Mouse (Mus musculus) liver, postnatal 0 days (tissue): ENCODE data around the gene Ift88. TPM values are rescaled to one million over a fixed set of nuclear protein-coding genes. Genes with fewer than 3 reads are reported as not detected.

ENCODE experiments used
- ATAC-seq: fragments of 200-750 bp; cut with Nextera tagmentation; 2 replicates; pipeline ENCODE4 v1.8.0; 2017; ENCODE audit warnings: mild to moderate bottlenecking, moderate library complexity
- DNase-seq: peaks from one replicate; pipeline ENCODE4 v3.0.0-alpha.2; 2016
- H3K27ac ChIP-seq: fragments of 300-500 bp; sonication (generic); 2 replicates; pipeline ENCODE4 v1.5.1; 2014; ENCODE audit warnings: antibody characterized with exemption, moderate library complexity, mild to moderate bottlenecking, low read depth
- H3K27me3 ChIP-seq: fragments of 300-500 bp; sonication (generic); 2 replicates; pipeline ENCODE4 v1.6.1; 2014; ENCODE audit warnings: low read length, control low read depth, mixed read lengths; ENCODE audit not compliant: insufficient read depth
- H3K36me3 ChIP-seq: fragments of 300-500 bp; sonication (generic); replicated peaks from 2 replicates; pipeline ENCODE4 v1.6.1; 2014; ENCODE audit warnings: mild to moderate bottlenecking, control low read depth, low read length, moderate library complexity, mixed read lengths; ENCODE audit not compliant: insufficient read depth
- H3K4me1 ChIP-seq: fragments of 300-500 bp; sonication (generic); 2 replicates; pipeline ENCODE4 v1.6.1; 2014; ENCODE audit warnings: antibody characterized with exemption, mild to moderate bottlenecking, control low read depth; ENCODE audit not compliant: insufficient read depth
- H3K4me2 ChIP-seq: fragments of 300-500 bp; sonication (generic); 2 replicates; pipeline ENCODE4 v1.6.1; 2014; ENCODE audit warnings: low read depth, mild to moderate bottlenecking, low read length, moderate library complexity, mixed read lengths
- H3K4me3 ChIP-seq: fragments of 300-500 bp; sonication (generic); 2 replicates; pipeline ENCODE4 v1.5.1; 2014; ENCODE audit warnings: low read depth, low read length
- H3K9ac ChIP-seq: fragments of 300-500 bp; sonication (generic); replicated peaks from 2 replicates; pipeline ENCODE4 v1.6.1; 2014; ENCODE audit warnings: mild to moderate bottlenecking, moderate library complexity
- H3K9me3 ChIP-seq: fragments of 300-500 bp; sonication (generic); 2 replicates; pipeline ENCODE4 v1.6.1; 2016; ENCODE audit warnings: mild to moderate bottlenecking, control low read depth, low read length, mixed read lengths
- CTCF ChIP-seq: sonication (generic); IDR thresholded peaks from 2 replicates; pipeline ENCODE4 v1.5.1; 2016; ENCODE audit warnings: antibody characterized with exemption, low read depth
- EP300 ChIP-seq: IDR thresholded peaks from 2 replicates; pipeline ENCODE4 v1.6.1; 2016; ENCODE audit warnings: antibody characterized with exemption, low read depth, mild to moderate bottlenecking
- WGBS: fragments of 180-500 bp; shearing (Covaris S2); extraction: QIAGEN DNeasy Blood & Tissue Kit; methylation state at CpG from one replicate; pipeline ENCODE4 v1.1.7; 2014; ENCODE audit not compliant: insufficient replicate concordance; 5-methylcytosine and 5-hydroxymethylcytosine counted together
- polyA plus RNA-seq: library from polyadenylated mRNA; unstranded; fragments of >200 nt; fragmentation: Nextera tagmentation; extraction: Ambion mirVana; gene quantifications from 2 replicates; pipeline ENCODE4 v1.2.1, GENCODE M21; 2015

Ift88 gene
- 1.2 and 2.4 TPM in 2 replicates for polyA plus RNA-seq

DNA sequence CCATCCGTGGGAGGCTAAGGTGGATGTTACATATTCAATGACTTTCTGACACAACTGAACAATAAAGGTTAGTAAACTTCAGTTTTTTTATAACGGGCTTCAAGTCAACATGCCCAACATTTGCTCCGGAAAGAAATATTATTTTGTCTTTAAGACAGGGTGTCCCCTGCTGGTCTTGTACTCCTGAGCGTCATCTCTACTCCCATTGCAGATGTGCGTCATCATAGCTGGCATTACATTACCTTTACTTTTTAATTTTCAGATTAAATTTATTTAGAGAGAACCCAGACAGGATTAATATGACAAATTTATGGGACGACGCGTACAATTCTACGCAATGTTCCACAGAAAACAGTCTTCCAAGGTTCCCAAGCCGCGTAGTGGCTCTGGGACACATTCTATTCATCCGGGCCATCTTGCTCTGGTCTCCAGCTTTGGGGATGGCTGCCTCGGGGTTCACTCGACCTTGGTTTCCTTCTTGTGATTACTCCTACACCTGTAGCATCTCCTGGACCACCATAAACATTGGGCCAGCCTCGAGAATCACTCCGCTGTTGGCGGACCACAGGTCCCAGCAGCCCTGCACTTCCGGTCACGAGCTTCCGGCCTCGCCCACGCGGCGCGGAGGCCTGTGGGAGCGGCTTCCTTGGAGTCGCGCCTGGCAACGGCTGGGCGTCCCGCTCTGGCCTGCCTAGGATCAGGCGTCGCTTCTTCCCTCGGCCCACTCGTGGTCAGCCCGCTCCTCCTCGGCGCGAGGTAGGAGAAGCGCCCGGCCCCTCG, at the start of gene Ift88:
TSS of gene Ift88 (plus strand) at position 631 of the 780 bp plus-strand sequence.
- no peaks in the 10 kb centered on the region for H3K9me3 ChIP-seq
- ATAC-seq (peak; percentile 100), DNase-seq (peak; percentile 93)
- no peak; the same call in 1 of the 2 replicates for TF ChIP-seq EP300
- TF ChIP-seq CTCF = no peak; the same call in 1 of the 2 replicates
- H3K4me2 ChIP-seq = peak within 1 kb of the TSS; percentile 97
- no peaks in the 10 kb centered on the region for H3K27me3 ChIP-seq
- H3K36me3 ChIP-seq = no peaks in the 10 kb centered on the region
- peak within 1 kb of the TSS; percentile 34; the same call in 1 of the 2 replicates for H3K27ac ChIP-seq
- peak within 1 kb of the TSS; percentile 80 for H3K9ac ChIP-seq
- peaks cover 6% of the 10 kb centered on the region; the same call in 1 of the 2 replicates for H3K4me1 ChIP-seq
- 5% methylated on average over 42 of the region's 42 CpGs for WGBS
- H3K4me3 ChIP-seq = peak within 1 kb of the TSS; percentile 70

DNA sequence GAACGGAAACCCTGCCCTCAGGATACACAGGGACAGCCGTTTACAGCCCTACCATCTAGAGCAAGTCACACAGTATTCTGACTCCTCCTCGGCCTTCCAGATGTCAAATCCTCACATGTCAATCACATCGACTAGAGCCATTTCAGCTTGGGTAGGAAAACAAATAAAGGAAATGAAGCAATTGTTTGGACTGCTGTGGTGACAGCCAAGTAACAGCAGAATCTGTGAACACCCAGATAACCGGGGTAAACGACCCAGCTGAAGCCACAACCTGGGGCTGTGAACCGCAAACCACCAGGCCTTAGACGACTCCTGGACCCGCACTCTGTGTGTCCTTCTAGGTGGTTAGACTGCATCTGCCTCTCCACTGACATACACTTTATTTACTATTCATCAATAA, 48.7 kb upstream of the Ift88 start:
- H3K27ac ChIP-seq = no peak overlapping the region
- peak; percentile 23 for DNase-seq
- no peaks in the 10 kb centered on the region for H3K27me3 ChIP-seq
- H3K4me2 ChIP-seq = no peak overlapping the region
- no peak for TF ChIP-seq CTCF
- 0 out of 2 replicates have a peak, but pooled peaks have one; percentile 4 for TF ChIP-seq EP300
- ATAC-seq = peak; percentile 76
- 35% methylated on average over 9 of the region's 9 CpGs for WGBS
- H3K4me1 ChIP-seq = peaks cover 5% of the 10 kb centered on the region; the same call in 1 of the 2 replicates
- no peak overlapping the region for H3K4me3 ChIP-seq
- no peaks in the 10 kb centered on the region for H3K9me3 ChIP-seq
- no peaks in the 10 kb centered on the region for H3K36me3 ChIP-seq
- H3K9ac ChIP-seq = no peak overlapping the region

DNA sequence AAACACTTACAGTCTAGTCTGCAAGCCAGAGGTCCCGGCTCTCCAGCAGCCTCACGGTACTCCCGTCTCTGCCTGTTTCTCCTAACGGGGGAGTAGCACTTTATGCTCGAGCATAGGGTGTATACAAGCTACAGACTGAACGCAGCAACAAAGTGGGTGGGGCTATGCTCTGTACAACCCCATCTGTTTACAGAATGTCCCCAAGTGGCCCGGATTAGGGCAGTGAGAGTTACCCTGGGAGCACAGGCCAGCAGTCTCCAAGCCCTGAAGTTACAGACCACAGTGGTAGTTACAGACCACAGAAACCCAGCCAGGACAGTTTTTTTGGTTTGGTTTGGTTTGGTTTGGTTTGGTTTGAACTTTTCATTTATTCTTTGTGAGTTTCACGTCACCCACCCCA, 47.8 kb upstream of the Ift88 start:
- no peak overlapping the region for H3K4me2 ChIP-seq
- peaks cover 5% of the 10 kb centered on the region; the same call in 1 of the 2 replicates for H3K4me1 ChIP-seq
- DNase-seq (no peak), ATAC-seq (no peak)
- no peak overlapping the region for H3K9ac ChIP-seq
- no peaks in the 10 kb centered on the region for H3K9me3 ChIP-seq
- no peak overlapping the region for H3K27ac ChIP-seq
- no peaks in the 10 kb centered on the region for H3K27me3 ChIP-seq
- WGBS = 66% methylated on average over 8 of the region's 8 CpGs
- H3K36me3 ChIP-seq = no peaks in the 10 kb centered on the region
- no peak overlapping the region for H3K4me3 ChIP-seq
- no peak for TF ChIP-seq CTCF
- TF ChIP-seq EP300 = no peak

DNA sequence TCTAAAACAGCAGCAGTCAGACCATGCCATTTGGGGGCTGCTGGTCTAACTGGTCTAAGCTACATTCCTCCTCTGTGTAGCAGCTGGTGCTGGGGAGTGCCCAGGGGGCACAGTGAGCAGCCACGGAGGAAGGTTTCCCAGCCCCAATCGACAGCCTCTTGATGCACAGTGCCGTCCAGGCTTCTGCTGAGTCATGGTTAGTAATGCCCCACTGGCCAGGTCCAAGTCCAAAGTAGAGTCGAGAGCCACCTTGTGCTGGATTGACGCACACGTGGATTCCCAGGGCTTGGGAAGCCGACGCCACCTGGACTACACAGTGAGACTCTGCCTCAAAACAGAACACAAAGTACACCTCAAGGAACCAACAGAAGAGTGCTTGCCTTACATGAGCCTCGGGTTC, 46.9 kb upstream of the Ift88 start:
- peaks cover 5% of the 10 kb centered on the region; the same call in 1 of the 2 replicates for H3K4me1 ChIP-seq
- H3K27ac ChIP-seq = no peak overlapping the region
- H3K36me3 ChIP-seq = no peaks in the 10 kb centered on the region
- WGBS = 71% methylated on average over 9 of the region's 9 CpGs
- H3K9me3 ChIP-seq = no peaks in the 10 kb centered on the region
- H3K27me3 ChIP-seq = no peaks in the 10 kb centered on the region
- no peak overlapping the region for H3K4me3 ChIP-seq
- no peak overlapping the region for H3K4me2 ChIP-seq
- H3K9ac ChIP-seq = no peak overlapping the region
- DNase-seq (peak; percentile 43), ATAC-seq (peak; percentile 81)
- TF ChIP-seq CTCF (no peak), EP300 (no peak)

DNA sequence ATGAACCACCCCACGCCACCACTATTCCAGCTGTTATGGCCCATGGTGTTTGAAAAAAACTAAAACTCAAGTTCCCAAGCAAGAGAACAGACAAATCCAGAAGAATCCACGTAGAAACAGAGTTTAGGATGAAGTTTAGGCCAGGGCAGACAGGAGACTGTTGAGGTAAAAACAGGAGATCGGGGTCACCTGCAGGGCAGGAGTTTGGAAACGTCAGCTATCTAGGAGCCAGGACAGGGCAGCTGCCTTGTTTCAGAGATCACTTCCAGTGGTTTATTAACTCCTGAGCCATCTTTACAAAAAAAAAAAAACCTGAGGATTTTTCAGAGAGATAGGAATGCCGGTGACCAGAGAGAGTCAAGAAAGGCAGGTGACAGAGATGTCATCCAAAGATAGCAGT, 46.3 kb upstream of the Ift88 start:
- Histone ChIP-seq H3K4me2 (no peak overlapping the region), H3K4me3 (no peak overlapping the region), H3K27ac (no peak overlapping the region), H3K27me3 (no peaks in the 10 kb centered on the region), H3K4me1 (peaks cover 5% of the 10 kb centered on the region; the same call in 1 of the 2 replicates), H3K36me3 (no peaks in the 10 kb centered on the region), H3K9me3 (no peaks in the 10 kb centered on the region), H3K9ac (no peak overlapping the region)
- ATAC-seq (no peak), DNase-seq (no peak)
- no peak for TF ChIP-seq CTCF
- no peak for TF ChIP-seq EP300
- WGBS = 76% methylated on average over 5 of the region's 5 CpGs

DNA sequence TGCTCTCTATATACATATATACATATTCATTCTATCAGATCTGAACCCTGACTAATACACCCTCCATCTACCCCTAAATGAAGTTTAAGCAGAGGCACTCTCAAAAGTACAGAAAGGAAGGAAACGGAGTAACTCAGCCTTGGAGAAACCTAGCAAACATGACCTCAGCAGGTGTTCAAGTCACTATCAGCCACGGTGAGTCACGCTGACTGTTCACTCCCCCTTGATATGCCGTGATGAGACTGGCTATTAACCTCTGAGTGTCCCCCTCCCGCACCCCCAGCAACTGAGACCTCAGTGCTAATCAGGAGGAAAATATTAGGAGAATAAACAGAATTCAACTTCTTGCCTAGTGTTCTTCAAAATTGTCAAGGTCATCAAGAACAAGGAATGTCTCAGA, 38.2 kb upstream of the Ift88 start:
- no peak for ATAC-seq
- H3K4me2 ChIP-seq = no peak overlapping the region
- no peak overlapping the region for H3K4me3 ChIP-seq
- TF ChIP-seq EP300 = no peak
- no peak for TF ChIP-seq CTCF
- H3K27me3 ChIP-seq = no peaks in the 10 kb centered on the region
- H3K4me1 ChIP-seq = peaks cover 8% of the 10 kb centered on the region
- H3K9me3 ChIP-seq = no peaks in the 10 kb centered on the region
- no peak overlapping the region for H3K27ac ChIP-seq
- DNase-seq = no peak
- H3K9ac ChIP-seq = no peak overlapping the region
- 61% methylated on average over 5 of the region's 5 CpGs for WGBS
- no peaks in the 10 kb centered on the region for H3K36me3 ChIP-seq
